26 mouse cellular contexts compared by ENCODE assay signal in genomic region chr9:12344296-12344695, GRCm38 (mm10).
"Had no signal": no experiment of that assay in that cellular context is flagged by ENCODE, and none has a peak within 500 bp of the region (broad histone marks: within the 10 kb centered on the region; RNA-seq: fewer than 3 reads in every experiment).

No protein-coding gene starts in this region.

- H3K4me2 ChIP-seq: heart, embryonic 12.5 days; hindbrain, embryonic 12.5 days; hindbrain, embryonic 14.5 days; intestine, embryonic 15.5 days; limb, embryonic 12.5 days; liver, embryonic 11.5 days; liver, embryonic 13.5 days; liver, embryonic 15.5 days had no signal

- H3K36me3 ChIP-seq: heart, embryonic 10.5 days; heart, embryonic 12.5 days; hindbrain, embryonic 10.5 days; hindbrain, embryonic 12.5 days; intestine, embryonic 15.5 days; limb, embryonic 10.5 days; limb, embryonic 12.5 days; liver, embryonic 13.5 days; liver, embryonic 15.5 days had no signal

- H3K27ac ChIP-seq: gastrocnemius, adult 2 months; heart, embryonic 10.5 days; hindbrain, embryonic 10.5 days; hindbrain, embryonic 12.5 days; hindbrain, embryonic 14.5 days; intestine, embryonic 15.5 days; layer of hippocampus, adult 2 months; left cerebral cortex, adult 2 months; limb, embryonic 10.5 days; limb, embryonic 12.5 days; liver, embryonic 13.5 days; liver, embryonic 15.5 days had no signal

- H3K4me3 ChIP-seq: gastrocnemius, adult 2 months; heart, embryonic 10.5 days; heart, embryonic 12.5 days; hindbrain, embryonic 10.5 days; hindbrain, embryonic 12.5 days; intestine, embryonic 15.5 days; layer of hippocampus, adult 2 months; left cerebral cortex, adult 2 months; limb, embryonic 10.5 days; limb, embryonic 12.5 days; liver, embryonic 13.5 days; liver, embryonic 15.5 days had no signal

- H3K27me3 ChIP-seq: heart, embryonic 12.5 days; hindbrain, embryonic 12.5 days; intestine, embryonic 15.5 days; limb, embryonic 12.5 days; liver, embryonic 13.5 days; liver, embryonic 15.5 days had no signal

- ATAC-seq: hindbrain, embryonic 16.5 days; inflammation-experienced regulatory T-cells, adult 6 months; intestine, embryonic 15.5 days; intestine, postnatal 0 days; liver, postnatal 0 days had no signal

- H3K4me1 ChIP-seq: heart, embryonic 10.5 days; heart, embryonic 12.5 days; hindbrain, embryonic 10.5 days; hindbrain, embryonic 12.5 days; intestine, embryonic 15.5 days; limb, embryonic 12.5 days; liver, embryonic 13.5 days; liver, embryonic 15.5 days had no signal

- H3K9ac ChIP-seq: heart, embryonic 12.5 days; hindbrain, embryonic 12.5 days; hindbrain, embryonic 14.5 days; intestine, embryonic 15.5 days; limb, embryonic 12.5 days; liver, embryonic 13.5 days; liver, embryonic 15.5 days; liver, postnatal 0 days had no signal

- H3K9me3 ChIP-seq: heart, embryonic 10.5 days; hindbrain, embryonic 10.5 days; hindbrain, embryonic 12.5 days; intestine, embryonic 15.5 days; limb, embryonic 10.5 days; limb, embryonic 12.5 days; liver, embryonic 13.5 days had no signal

- DNase-seq: gastrocnemius, adult 2 months; gastrocnemius, postnatal 10 days; gastrocnemius, postnatal 25 days; heart, adult 18-20 months; heart, postnatal 10 days; heart, postnatal 4 days; kidney, postnatal 25 days; kidney, postnatal 4 days; liver; liver, embryonic 13.5 days; liver, postnatal 0 days had no signal
